ENCODE assay signal across 6 mouse cellular contexts in the genomic region with DNA sequence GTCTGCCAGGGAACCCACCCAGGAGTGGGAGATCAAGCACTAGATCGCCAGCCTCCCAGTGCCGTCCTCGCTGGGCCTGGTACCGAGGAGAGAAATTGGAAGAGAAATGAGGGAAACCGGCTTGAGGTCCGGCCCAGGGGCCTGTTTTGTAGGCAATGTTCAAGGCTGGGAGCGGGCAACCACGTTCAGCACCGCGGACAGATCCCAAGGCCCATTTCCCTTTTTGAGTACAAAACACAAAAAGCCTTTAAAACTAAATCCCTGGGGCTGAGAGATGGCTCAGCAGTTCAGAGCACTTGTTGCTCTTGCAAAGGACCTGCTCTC. TPM values are rescaled to one million over a fixed set of nuclear protein-coding genes. Genes with fewer than 3 reads are reported as not detected.
A peak's percentile ranks its signal among the peaks of the same experiment; 100 is the strongest.
DNase-seq lines count a peak whose midpoint lies in the region; ATAC-seq and TF ChIP-seq lines count a peak whose summit lies in the region.
"Not testable (repeated sequence)": the region's sequence is repeated elsewhere in the genome, so short reads cannot be mapped to it uniquely, and the experiment has no call there.

No protein-coding gene starts in this region.

- TF ChIP-seq CTCF in stomach, postnatal 0 days (IDR thresholded peaks at IDR 0.05; ENCODE audit: low read depth): not testable (repeated sequence)

- peak; percentile 40; the same call in 1 of the 2 replicates for ATAC-seq in embryonic facial prominence, embryonic 11.5 days (replicated peaks; ENCODE audit: insufficient number of reproducible peaks, low FRiP score, low TSS enrichment, low read depth)
- ATAC-seq in granulocyte monocyte progenitor cell, adult 5-6 weeks (replicated peaks; ENCODE audit: poor library complexity, severe bottlenecking): peak; percentile 38
- 0 out of 2 replicates have a peak, but pooled peaks have one; percentile 24 for ATAC-seq in intestine, embryonic 16.5 days
- peak; percentile 56; the same call in 1 of the 2 replicates for ATAC-seq in limb, embryonic 12.5 days (ENCODE audit: insufficient number of reproducible peaks, insufficient read depth, low FRiP score, low TSS enrichment, low read depth)
- ATAC-seq in lung, embryonic 16.5 days (ENCODE audit: low read depth): peak; percentile 39
- 0 out of 2 replicates have a peak, but pooled peaks have one; percentile 36 for ATAC-seq in stomach, postnatal 0 days (ENCODE audit: low FRiP score, low TSS enrichment)

- not testable (repeated sequence) for H3K27ac ChIP-seq in embryonic facial prominence, embryonic 11.5 days (replicated peaks; ENCODE audit: low read depth, low read length); intestine, embryonic 16.5 days (ENCODE audit: low read length); limb, embryonic 12.5 days; lung, embryonic 16.5 days (ENCODE audit: low read length); stomach, postnatal 0 days (replicated peaks)

- not testable (repeated sequence) for H3K4me2 ChIP-seq in embryonic facial prominence, embryonic 11.5 days (ENCODE audit: low read depth, low read length); intestine, embryonic 16.5 days (ENCODE audit: low read depth, low read length); limb, embryonic 12.5 days; lung, embryonic 16.5 days (ENCODE audit: low read depth, low read length); stomach, postnatal 0 days (replicated peaks; ENCODE audit: low read depth)

- DNase-seq in embryonic facial prominence, embryonic 11.5 days (ENCODE audit: low spot score); stomach, postnatal 0 days (ENCODE audit: low spot score): not testable (repeated sequence)

- H3K4me1 ChIP-seq in embryonic facial prominence, embryonic 11.5 days (ENCODE audit: control insufficient read depth, insufficient read depth, low read length); intestine, embryonic 16.5 days (ENCODE audit: control insufficient read depth, insufficient read depth, low read length); limb, embryonic 12.5 days (replicated peaks); lung, embryonic 16.5 days (replicated peaks; ENCODE audit: control insufficient read depth, insufficient read depth, low read length); stomach, postnatal 0 days (replicated peaks; ENCODE audit: control insufficient read depth, insufficient read depth): not testable (repeated sequence)

- WGBS in embryonic facial prominence, embryonic 11.5 days: no CpG with 5 or more reads among the region's 10 CpGs
- no CpG with 5 or more reads among the region's 10 CpGs for WGBS in intestine, embryonic 16.5 days
- WGBS in limb, embryonic 12.5 days: no CpG with 5 or more reads among the region's 10 CpGs
- no CpG with 5 or more reads among the region's 10 CpGs for WGBS in lung, embryonic 16.5 days
- WGBS in stomach, postnatal 0 days: no CpG with 5 or more reads among the region's 10 CpGs

- not testable (repeated sequence) for H3K36me3 ChIP-seq in embryonic facial prominence, embryonic 11.5 days (replicated peaks; ENCODE audit: control insufficient read depth, insufficient read depth, low read depth, low read length); intestine, embryonic 16.5 days (ENCODE audit: control insufficient read depth, insufficient read depth, low read length); limb, embryonic 12.5 days; lung, embryonic 16.5 days (ENCODE audit: control insufficient read depth, insufficient read depth, low read length); stomach, postnatal 0 days (ENCODE audit: control insufficient read depth, insufficient read depth, low read length)

- H3K4me3 ChIP-seq in embryonic facial prominence, embryonic 11.5 days (ENCODE audit: low read depth, low read length); intestine, embryonic 16.5 days (ENCODE audit: low read length); limb, embryonic 12.5 days (replicated peaks); lung, embryonic 16.5 days (ENCODE audit: low read length); stomach, postnatal 0 days (ENCODE audit: low read depth, low read length): not testable (repeated sequence)

- not testable (repeated sequence) for H3K9ac ChIP-seq in embryonic facial prominence, embryonic 11.5 days (replicated peaks; ENCODE audit: low read length); intestine, embryonic 16.5 days (ENCODE audit: low read depth, low read length); limb, embryonic 12.5 days (replicated peaks); lung, embryonic 16.5 days (ENCODE audit: low read length); stomach, postnatal 0 days (ENCODE audit: low read length)

- not testable (repeated sequence) for TF ChIP-seq EP300 in stomach, postnatal 0 days (optimal IDR thresholded peaks at IDR 0.05)

- not testable (repeated sequence) for H3K27me3 ChIP-seq in embryonic facial prominence, embryonic 11.5 days (ENCODE audit: control insufficient read depth, insufficient read depth, low read length); intestine, embryonic 16.5 days (replicated peaks; ENCODE audit: control insufficient read depth, insufficient read depth, low read length); limb, embryonic 12.5 days; lung, embryonic 16.5 days (ENCODE audit: control insufficient read depth, insufficient read depth, low read depth, low read length); stomach, postnatal 0 days (ENCODE audit: control insufficient read depth, insufficient read depth, low read length)

- not testable (repeated sequence) for H3K9me3 ChIP-seq in embryonic facial prominence, embryonic 11.5 days (replicated peaks; ENCODE audit: control insufficient read depth, low read length); intestine, embryonic 16.5 days (ENCODE audit: control insufficient read depth, low read length); limb, embryonic 12.5 days; lung, embryonic 16.5 days (ENCODE audit: control insufficient read depth, low read length); stomach, postnatal 0 days (ENCODE audit: control insufficient read depth, low read length)

RNA-seq across cellular contexts. Expression of a gene that starts 4.4 kb away (rescaled TPM):
- 25.3 and 27.0 TPM in 2 replicates for polyA plus RNA-seq in embryonic facial prominence, embryonic 11.5 days (2014; fragmentation: Nextera tagmentation; extraction: Ambion mirVana)
- 6.5 and 7.7 TPM in 2 replicates for total RNA-seq in granulocyte monocyte progenitor cell, adult 5-6 weeks (2014; fragmentation: Nextera tagmentation)
- 6.9 and 7.0 TPM in 2 replicates for total RNA-seq in granulocyte monocyte progenitor cell, adult 5-6 weeks (2017)
- 14.9 and 15.3 TPM in 2 replicates for polyA plus RNA-seq in intestine, embryonic 16.5 days (2015; fragmentation: Nextera tagmentation; extraction: Ambion mirVana)
- polyA plus RNA-seq in limb, embryonic 12.5 days (2016; fragmentation: Nextera tagmentation; extraction: Ambion mirVana): 22.1 and 24.3 TPM in 2 replicates
- 17.4 and 18.4 TPM in 2 replicates for polyA plus RNA-seq in lung, embryonic 16.5 days (2015; fragmentation: Nextera tagmentation; extraction: Ambion mirVana)
- 5.9 and 6.3 TPM in 2 replicates for polyA plus RNA-seq in stomach, postnatal 0 days (2015; fragmentation: Nextera tagmentation; extraction: Ambion mirVana)
